ENCODE assay signal across 12 mouse cellular contexts in genomic region chr1:153681036-153681435, GRCm38 (mm10). TPM values are rescaled to one million over a fixed set of nuclear protein-coding genes. Genes with fewer than 3 reads are reported as not detected.
"Had no signal": no experiment of that assay in that cellular context is flagged by ENCODE, and none has a peak within 500 bp of the region (broad histone marks: within the 10 kb centered on the region; RNA-seq: fewer than 3 reads in every experiment).

No protein-coding gene starts in this region.

- H3K27me3 ChIP-seq: liver, embryonic 12.5 days; midbrain, embryonic 12.5 days; stomach, embryonic 15.5 days had no signal

- H3K36me3 ChIP-seq: kidney, embryonic 15.5 days; limb, embryonic 10.5 days; liver, embryonic 12.5 days; midbrain, embryonic 12.5 days; stomach, embryonic 15.5 days had no signal

- H3K27ac ChIP-seq: kidney, embryonic 15.5 days; limb, embryonic 10.5 days; liver, embryonic 12.5 days; midbrain, embryonic 12.5 days; stomach, embryonic 15.5 days had no signal

- H3K9me3 ChIP-seq: kidney, embryonic 15.5 days; limb, embryonic 10.5 days; liver, embryonic 12.5 days; midbrain, embryonic 12.5 days; stomach, embryonic 15.5 days had no signal

- ATAC-seq: liver, embryonic 12.5 days had no signal

- H3K9ac ChIP-seq: kidney, embryonic 15.5 days; liver, embryonic 12.5 days; lung, embryonic 14.5 days; midbrain, embryonic 12.5 days; stomach, embryonic 15.5 days had no signal

- H3K4me1 ChIP-seq: liver, embryonic 12.5 days had no signal

- DNase-seq: kidney, postnatal 14 days; lung, embryonic 14.5 days; lung, postnatal 4 days had no signal

- H3K4me2 ChIP-seq: kidney, embryonic 15.5 days; liver, embryonic 12.5 days; lung, embryonic 14.5 days; midbrain, embryonic 12.5 days; stomach, embryonic 15.5 days had no signal

- H3K4me3 ChIP-seq: kidney, embryonic 15.5 days; limb, embryonic 10.5 days; liver, embryonic 12.5 days; midbrain, embryonic 12.5 days; myocyte; stomach, embryonic 15.5 days had no signal

RNA-seq across cellular contexts. Expression of gene Rgs8, which starts 28.2 kb away (rescaled TPM):
- total RNA-seq: megakaryocyte, adult 5-6 weeks; neutrophil, adult 5-6 weeks had no signal
- polyA plus RNA-seq: liver, embryonic 16.5 days had no signal

RNA-seq across cellular contexts. Expression of gene Rgs16, which starts 59.1 kb away (rescaled TPM):
- total RNA-seq: megakaryocyte, adult 5-6 weeks; neutrophil, adult 5-6 weeks had no signal
